Mouse (Mus musculus): ENCODE results near the gene Hpgd. TPM values are rescaled to one million over a fixed set of nuclear protein-coding genes. Genes with fewer than 3 reads are reported as not detected.
"Not testable (repeated sequence)": the region's sequence is repeated elsewhere in the genome, so short reads cannot be mapped to it uniquely, and the experiment has no call there.

Gene Hpgd
- polyA plus RNA-seq, 1 experiment from 2014 or later, result 64.8 TPM

DNA sequence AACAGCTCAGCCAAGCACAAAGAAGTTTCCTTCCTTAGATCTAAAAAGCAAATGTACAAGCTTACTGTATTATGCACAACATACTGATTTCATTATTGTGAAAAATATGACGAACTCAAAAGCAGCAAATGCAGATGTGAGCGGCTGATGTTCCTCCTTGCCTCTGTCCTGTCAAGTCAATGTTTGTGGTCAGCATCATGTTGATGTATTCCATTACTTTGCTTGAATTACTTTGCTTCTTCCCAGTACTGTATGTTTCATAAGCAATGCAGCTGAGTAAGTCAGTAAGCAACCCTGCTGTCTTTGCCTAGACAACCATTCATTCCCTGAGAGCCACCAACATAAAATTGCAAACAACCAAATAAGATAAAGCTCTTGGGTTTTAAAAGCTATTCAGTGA lies 7.7 kb upstream of the Hpgd start:
- Histone ChIP-seq H3K27me3 (replicated peaks) (no peaks in the 10 kb centered on the region), H3K4me2 (no peak overlapping the region), H3K4me3 (replicated peaks) (no peak overlapping the region), H3K9ac (no peak overlapping the region), H3K4me1 (no peaks in the 10 kb centered on the region), H3K27ac (no peak overlapping the region), H3K9me3 (no peaks in the 10 kb centered on the region), H3K36me3 (no peaks in the 10 kb centered on the region)
- 80% methylated on average over 2 of the region's 2 CpGs for WGBS
- ATAC-seq (ENCODE audit: insufficient read depth, low FRiP score, low read depth), result no peak

DNA sequence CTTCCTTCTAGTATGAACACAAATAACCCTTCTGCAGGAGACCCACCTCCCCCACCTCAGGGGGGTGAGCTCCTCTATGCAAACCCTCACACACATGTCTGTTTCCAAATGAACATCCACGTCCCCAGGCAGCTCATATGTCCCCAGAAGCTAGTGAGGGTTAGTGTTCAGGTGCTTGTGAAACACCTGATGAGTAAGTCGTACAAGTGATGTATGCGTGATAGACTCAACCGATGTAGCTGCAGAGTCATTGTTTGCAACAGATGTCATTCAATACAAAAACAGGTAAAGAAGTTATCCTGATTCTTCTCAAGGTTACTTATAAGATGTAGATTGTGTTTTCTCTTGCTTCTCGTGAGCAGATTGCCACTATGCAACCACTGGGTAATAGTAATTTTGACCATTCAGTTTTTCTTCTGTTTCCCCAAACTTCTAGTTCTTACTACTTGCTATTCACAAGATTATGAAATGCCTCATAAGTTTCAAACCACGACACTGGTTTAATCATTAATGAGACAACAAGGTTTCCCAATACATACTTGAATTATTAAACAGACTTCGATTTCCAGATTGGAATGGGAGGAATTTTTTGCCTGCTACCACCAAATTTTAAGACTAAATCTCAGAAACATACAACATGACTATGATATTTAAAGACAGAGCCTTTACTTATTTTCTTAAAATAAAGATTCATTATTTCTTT lies 6.9 kb upstream of the Hpgd start:
- H3K9ac ChIP-seq, result no peak overlapping the region
- no peak overlapping the region for H3K4me2 ChIP-seq
- H3K4me3 ChIP-seq (replicated peaks), result no peak overlapping the region
- H3K4me1 ChIP-seq, result no peaks in the 10 kb centered on the region
- H3K27ac ChIP-seq, result no peak overlapping the region
- 72% methylated on average over 7 of the region's 7 CpGs for WGBS
- no peaks in the 10 kb centered on the region for H3K27me3 ChIP-seq (replicated peaks)
- H3K36me3 ChIP-seq, result no peaks in the 10 kb centered on the region
- no peak for ATAC-seq (ENCODE audit: insufficient read depth, low FRiP score, low read depth)
- H3K9me3 ChIP-seq, result no peaks in the 10 kb centered on the region

DNA sequence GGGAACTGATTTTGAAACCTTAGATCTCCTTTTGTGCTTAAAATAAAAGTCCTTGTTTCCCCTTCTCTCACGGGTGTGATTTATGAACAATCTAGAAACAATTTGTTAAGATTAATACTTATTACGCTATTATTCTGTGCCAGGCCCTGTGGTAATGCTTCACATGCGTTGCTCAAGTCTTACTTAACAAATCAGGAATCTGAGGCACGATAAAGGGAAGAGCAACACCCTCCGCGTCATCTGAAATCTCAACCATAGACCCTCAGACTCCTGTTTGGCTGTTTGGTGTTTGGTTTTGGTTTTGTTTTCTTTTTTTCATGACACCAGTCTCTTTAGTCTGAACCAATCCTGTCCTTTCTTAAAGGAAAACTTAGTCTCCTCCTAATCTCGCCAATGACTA lies 2.1 kb upstream of the Hpgd start:
- 85% methylated on average over 7 of the region's 7 CpGs for WGBS
- no peaks in the 10 kb centered on the region for H3K36me3 ChIP-seq
- no peak for ATAC-seq (ENCODE audit: insufficient read depth, low FRiP score, low read depth)

DNA sequence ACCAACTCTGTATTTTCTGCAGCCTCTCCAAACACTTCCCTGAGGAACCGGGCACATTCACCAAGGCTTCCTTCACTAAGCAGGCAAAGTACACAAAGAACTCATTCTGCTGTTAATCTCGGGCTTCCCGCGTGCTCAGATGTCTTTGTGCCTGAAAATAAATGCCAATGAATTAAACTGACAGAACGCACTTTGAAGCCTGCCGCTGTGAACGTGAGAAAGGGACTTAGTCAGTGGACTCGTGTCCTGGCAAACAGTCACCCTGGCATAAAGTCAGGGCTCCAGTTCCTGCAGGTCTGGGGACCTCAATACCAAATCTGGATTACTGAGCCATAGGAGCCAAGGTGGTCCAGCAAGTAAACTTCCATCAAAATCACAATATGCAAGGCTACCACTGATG lies 905 bp upstream of the Hpgd start:
- no peaks in the 10 kb centered on the region for H3K9me3 ChIP-seq
- peak; percentile 68 for ATAC-seq (ENCODE audit: insufficient read depth, low FRiP score, low read depth)
- H3K9ac ChIP-seq, result no peak overlapping the region
- H3K36me3 ChIP-seq, result no peaks in the 10 kb centered on the region
- peak overlapping the region; percentile 75 for H3K4me2 ChIP-seq
- no peak overlapping the region for H3K4me3 ChIP-seq (replicated peaks)
- no peaks in the 10 kb centered on the region for H3K27me3 ChIP-seq (replicated peaks)
- WGBS, result 15% methylated on average over 8 of the region's 8 CpGs
- H3K4me1 ChIP-seq, result 0 out of 2 replicates have a peak, but pooled peaks cover 4% of the 10 kb centered on the region
- peak overlapping the region; percentile 70 for H3K27ac ChIP-seq

More for the DNA sequence above, 2.1 kb upstream of the Hpgd start:
- Histone ChIP-seq H3K4me3 (replicated peaks) (no peak overlapping the region), H3K27me3 (replicated peaks) (no peaks in the 10 kb centered on the region), H3K4me1 (0 out of 2 replicates have a peak, but pooled peaks cover 4% of the 10 kb centered on the region), H3K9ac (no peak overlapping the region), H3K4me2 (no peak overlapping the region), H3K27ac (no peak overlapping the region), H3K9me3 (no peaks in the 10 kb centered on the region)

DNA sequence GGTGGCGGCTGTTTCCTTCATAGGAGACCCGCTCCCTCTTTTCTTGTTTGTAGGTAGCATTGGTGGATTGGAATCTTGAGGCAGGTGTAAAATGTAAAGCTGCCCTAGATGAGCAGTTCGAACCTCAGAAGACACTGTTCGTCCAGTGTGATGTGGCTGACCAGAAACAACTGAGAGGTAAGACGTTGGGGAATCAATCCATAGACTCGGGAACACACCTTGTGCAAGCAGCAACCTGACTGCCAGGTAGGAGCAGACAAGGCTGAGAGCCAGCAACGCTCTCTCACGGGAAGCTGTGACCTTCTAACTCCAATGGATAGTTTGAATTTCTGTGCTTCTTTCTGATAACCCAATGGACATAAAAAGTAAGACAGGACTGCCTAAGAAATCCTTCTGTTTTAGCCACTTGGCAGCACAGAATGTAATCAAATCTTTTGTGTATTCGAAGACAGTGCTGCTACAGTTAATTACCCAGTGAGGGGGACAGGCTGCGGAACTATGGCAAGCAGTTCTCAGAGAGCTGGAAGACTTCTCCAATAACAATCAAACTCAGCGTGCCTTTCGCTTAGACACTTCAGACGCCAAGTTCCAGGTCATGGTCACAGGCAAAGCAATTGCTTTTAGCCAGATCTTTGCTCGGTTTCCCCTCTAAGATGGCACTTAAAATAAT lies 636 bp downstream of the Hpgd start:
- H3K27ac ChIP-seq, result peak overlapping the region; percentile 70
- 0 out of 2 replicates have a peak, but pooled peaks cover 4% of the 10 kb centered on the region for H3K4me1 ChIP-seq
- H3K4me2 ChIP-seq, result peak overlapping the region; percentile 75
- no peaks in the 10 kb centered on the region for H3K36me3 ChIP-seq
- H3K4me3 ChIP-seq (replicated peaks), result peak overlapping the region; percentile 66
- peak overlapping the region; percentile 52 for H3K9ac ChIP-seq
- 12% methylated on average over 14 of the region's 14 CpGs for WGBS
- H3K27me3 ChIP-seq (replicated peaks), result no peaks in the 10 kb centered on the region
- no peaks in the 10 kb centered on the region for H3K9me3 ChIP-seq
- no peak for ATAC-seq (ENCODE audit: insufficient read depth, low FRiP score, low read depth)

DNA sequence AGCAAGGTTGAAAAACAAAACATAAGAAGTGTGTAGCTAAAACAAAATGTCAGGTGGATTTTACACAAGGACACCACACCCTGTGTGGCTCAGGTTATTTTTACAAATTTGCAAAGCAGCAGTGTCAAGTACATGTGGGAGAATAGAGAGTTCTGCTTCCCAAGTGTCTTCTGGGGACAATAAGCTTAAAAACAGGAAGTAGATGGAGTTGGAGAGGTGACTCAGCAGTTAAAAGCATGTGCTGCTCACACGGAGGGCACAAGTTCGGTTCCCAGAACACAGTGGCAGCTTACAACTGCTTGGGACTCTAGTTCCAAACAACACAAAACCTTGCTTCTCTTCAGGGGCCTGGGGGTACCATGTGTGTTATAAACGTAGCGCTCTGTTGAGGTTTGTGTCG lies 5.0 kb downstream of the Hpgd start:
- Histone ChIP-seq H3K27ac (no peak overlapping the region), H3K4me2 (no peak overlapping the region), H3K4me3 (replicated peaks) (no peak overlapping the region), H3K36me3 (no peaks in the 10 kb centered on the region), H3K4me1 (0 out of 2 replicates have a peak, but pooled peaks cover 4% of the 10 kb centered on the region), H3K9me3 (no peaks in the 10 kb centered on the region), H3K27me3 (replicated peaks) (no peaks in the 10 kb centered on the region), H3K9ac (no peak overlapping the region)
- WGBS, result 65% methylated on average over 5 of the region's 5 CpGs
- no peak for ATAC-seq (ENCODE audit: insufficient read depth, low FRiP score, low read depth)

DNA sequence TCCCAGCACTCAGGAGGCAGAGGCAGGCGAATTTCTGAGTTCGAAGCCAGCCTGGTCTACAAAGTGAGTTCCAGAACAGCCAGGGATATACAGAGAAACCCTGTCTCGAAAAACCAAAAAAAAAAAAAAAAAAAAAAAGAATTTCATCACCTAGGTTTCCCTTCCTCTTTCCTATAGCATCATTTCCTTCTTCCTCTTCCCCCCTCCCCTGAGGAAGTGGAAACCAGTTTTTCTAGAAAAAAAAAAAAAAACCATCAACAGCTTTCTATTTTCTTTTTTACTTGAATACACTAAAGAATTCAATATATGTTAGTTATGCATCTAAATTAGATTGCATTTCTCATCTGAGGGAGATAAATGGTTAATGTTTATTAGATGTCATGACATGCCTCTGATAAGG lies 6.9 kb downstream of the Hpgd start:
- not testable (repeated sequence) for H3K9me3 ChIP-seq; ATAC-seq (ENCODE audit: insufficient read depth, low FRiP score, low read depth); H3K4me1 ChIP-seq; H3K4me2 ChIP-seq; H3K36me3 ChIP-seq; H3K27ac ChIP-seq; H3K27me3 ChIP-seq (replicated peaks); H3K9ac ChIP-seq; H3K4me3 ChIP-seq (replicated peaks)
- 81% methylated on average over 3 of the region's 3 CpGs for WGBS

DNA sequence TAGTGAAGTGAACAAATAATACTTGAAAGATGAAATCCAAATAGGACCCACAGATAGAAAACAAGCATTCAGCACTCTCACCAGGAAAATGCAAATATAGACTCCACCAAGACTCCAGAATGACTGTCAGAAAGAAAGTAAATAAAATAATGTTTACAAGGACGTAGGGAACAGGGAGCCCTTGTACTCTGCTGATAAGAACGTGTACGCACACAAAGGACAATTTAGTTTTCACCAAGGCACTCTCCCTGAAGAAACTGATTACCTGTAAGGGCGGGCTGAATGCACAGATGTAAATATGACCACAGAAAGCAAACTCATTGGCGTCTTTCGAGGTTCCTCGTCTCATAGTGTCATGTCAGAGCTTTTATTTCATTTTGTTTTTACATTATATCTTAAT lies 10.2 kb downstream of the Hpgd start:
- Histone ChIP-seq H3K9ac (no peak overlapping the region), H3K27me3 (replicated peaks) (no peaks in the 10 kb centered on the region), H3K9me3 (no peaks in the 10 kb centered on the region), H3K4me3 (replicated peaks) (no peak overlapping the region), H3K27ac (no peak overlapping the region), H3K36me3 (no peaks in the 10 kb centered on the region), H3K4me2 (no peak overlapping the region), H3K4me1 (no peaks in the 10 kb centered on the region)
- WGBS, result 51% methylated on average over 7 of the region's 7 CpGs
- peak; percentile 80 for ATAC-seq (ENCODE audit: insufficient read depth, low FRiP score, low read depth)

DNA sequence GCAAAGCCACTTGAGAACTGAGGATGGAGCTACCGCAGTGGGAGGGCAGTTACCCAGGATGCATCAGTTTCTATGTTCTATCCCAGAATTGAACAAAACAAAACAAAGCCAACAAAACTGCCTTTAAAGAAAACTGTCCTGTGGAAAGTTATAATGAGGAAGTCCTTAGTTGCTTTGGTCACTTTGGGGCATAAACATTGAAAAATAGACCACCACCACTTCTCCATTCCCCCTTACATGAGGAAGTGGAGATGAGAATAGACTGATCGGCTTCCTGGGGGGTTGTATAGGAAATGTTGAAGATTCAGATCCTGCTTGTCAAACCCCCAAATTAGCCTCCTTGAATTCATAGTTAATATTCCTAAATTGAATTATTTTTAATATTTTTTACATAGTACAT lies 19.2 kb downstream of the Hpgd start:
- no peak for ATAC-seq (ENCODE audit: insufficient read depth, low FRiP score, low read depth)
- WGBS, result 86% methylated on average over 2 of the region's 2 CpGs

DNA sequence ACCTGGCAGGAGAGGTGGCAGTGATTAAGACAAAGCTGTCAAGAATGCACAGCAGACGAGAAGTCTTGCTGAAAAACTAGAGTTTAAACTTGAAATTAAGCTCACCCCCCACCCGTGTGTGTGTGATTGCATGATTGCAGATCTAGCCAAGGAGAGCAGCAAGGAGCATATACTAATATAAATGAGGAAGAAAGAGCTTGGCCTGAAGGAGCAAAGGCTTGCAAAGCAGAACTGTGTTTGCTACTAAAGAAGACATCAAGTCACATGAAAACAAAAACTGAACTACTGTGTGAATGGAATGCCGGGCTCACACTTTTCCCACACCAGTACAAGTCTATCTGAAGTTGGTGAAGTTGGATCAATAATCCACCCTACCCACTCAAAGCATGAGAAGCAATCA lies 20.8 kb downstream of the Hpgd start:
- Histone ChIP-seq H3K4me1 (no peaks in the 10 kb centered on the region), H3K27me3 (replicated peaks) (no peaks in the 10 kb centered on the region), H3K4me2 (no peak overlapping the region), H3K4me3 (replicated peaks) (no peak overlapping the region), H3K9me3 (no peaks in the 10 kb centered on the region), H3K36me3 (no peaks in the 10 kb centered on the region), H3K9ac (no peak overlapping the region), H3K27ac (no peak overlapping the region)
- WGBS, result 74% methylated on average over 3 of the region's 3 CpGs
- ATAC-seq (ENCODE audit: insufficient read depth, low FRiP score, low read depth), result no peak

More for the DNA sequence above, 19.2 kb downstream of the Hpgd start:
- H3K27me3 ChIP-seq (replicated peaks), result no peaks in the 10 kb centered on the region
- H3K9me3 ChIP-seq, result no peaks in the 10 kb centered on the region
- H3K4me1 ChIP-seq, result no peaks in the 10 kb centered on the region
- H3K27ac ChIP-seq, result no peak overlapping the region
- no peak overlapping the region for H3K9ac ChIP-seq
- H3K4me3 ChIP-seq (replicated peaks), result no peak overlapping the region
- no peaks in the 10 kb centered on the region for H3K36me3 ChIP-seq
- no peak overlapping the region for H3K4me2 ChIP-seq

DNA sequence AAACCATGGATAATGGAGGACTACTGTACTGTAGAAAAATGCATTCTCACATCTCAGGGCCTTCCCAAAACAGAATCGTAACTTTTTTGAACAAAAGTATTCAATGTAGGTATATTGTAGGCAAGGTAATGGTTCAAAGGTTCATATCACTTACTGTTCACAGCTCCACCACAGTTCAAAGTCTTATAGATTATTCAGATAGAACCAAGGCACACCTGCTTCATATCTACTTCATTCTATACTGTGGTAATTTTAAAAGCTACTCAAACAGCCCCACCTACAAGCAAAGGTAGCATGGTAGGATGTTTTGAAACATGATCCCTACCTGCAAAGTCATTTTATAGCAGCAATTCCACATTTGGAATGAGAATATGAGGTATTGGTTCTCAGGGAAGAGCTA lies 28.9 kb downstream of the Hpgd start:
- no peaks in the 10 kb centered on the region for H3K36me3 ChIP-seq
- no peaks in the 10 kb centered on the region for H3K27me3 ChIP-seq (replicated peaks)
- no peak overlapping the region for H3K4me3 ChIP-seq (replicated peaks)
- H3K9me3 ChIP-seq, result no peaks in the 10 kb centered on the region
- H3K9ac ChIP-seq, result no peak overlapping the region
- no peak overlapping the region for H3K27ac ChIP-seq
- 84% methylated on average over 1 of the region's 1 CpGs for WGBS
- peak; percentile 83 for ATAC-seq (ENCODE audit: insufficient read depth, low FRiP score, low read depth)
- no peak overlapping the region for H3K4me2 ChIP-seq
- no peaks in the 10 kb centered on the region for H3K4me1 ChIP-seq

DNA sequence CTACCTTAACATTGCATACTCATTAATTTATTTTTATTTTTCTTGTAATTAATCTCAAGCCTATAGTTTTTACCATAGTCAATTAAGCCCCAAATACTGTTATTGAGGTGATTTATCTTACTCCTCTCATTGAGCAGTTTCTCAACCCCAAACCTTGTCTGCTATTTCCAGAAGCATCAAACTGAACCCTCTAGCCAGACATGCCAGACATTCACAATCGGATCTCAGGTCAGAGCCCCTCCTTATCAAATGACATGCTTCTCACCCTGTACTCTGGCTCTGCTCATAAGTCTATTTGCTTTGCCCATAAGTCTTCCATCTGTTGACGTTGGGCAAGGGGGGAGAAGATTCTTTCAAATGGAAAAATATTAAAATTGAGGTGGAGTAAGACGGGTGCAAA lies 33.3 kb downstream of the Hpgd start:
- H3K4me2 ChIP-seq, result no peak overlapping the region
- no peaks in the 10 kb centered on the region for H3K36me3 ChIP-seq
- H3K9me3 ChIP-seq, result no peaks in the 10 kb centered on the region
- no peak overlapping the region for H3K27ac ChIP-seq
- H3K4me3 ChIP-seq (replicated peaks), result no peak overlapping the region
- ATAC-seq (ENCODE audit: insufficient read depth, low FRiP score, low read depth), result no peak
- 53% methylated on average over 3 of the region's 3 CpGs for WGBS
- no peaks in the 10 kb centered on the region for H3K4me1 ChIP-seq
- H3K9ac ChIP-seq, result no peak overlapping the region
- H3K27me3 ChIP-seq (replicated peaks), result no peaks in the 10 kb centered on the region
